Comparison of ENCODE assay signal across 11 mouse cellular contexts in the genomic region with DNA sequence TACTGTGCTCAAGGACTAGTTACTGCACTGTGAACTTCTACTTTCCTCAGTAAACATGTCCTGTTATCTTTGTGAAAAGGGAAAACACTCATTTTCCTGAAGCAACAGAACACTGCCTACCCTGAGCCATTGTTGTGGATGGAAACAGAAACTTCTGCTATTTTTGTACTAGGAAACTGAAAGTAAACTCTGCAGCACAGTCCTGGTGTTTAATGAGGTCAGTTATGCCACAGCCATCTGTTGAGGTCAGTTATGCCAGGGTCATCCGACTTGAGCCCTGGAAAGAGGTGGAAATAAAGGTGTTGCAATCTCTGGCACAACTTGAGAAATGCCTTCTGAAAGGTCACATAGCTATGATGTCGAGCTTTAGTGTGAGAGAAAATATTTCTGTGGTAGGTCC. TPM values are rescaled to one million over a fixed set of nuclear protein-coding genes. Genes with fewer than 3 reads are reported as not detected.
DNase-seq lines count a peak whose midpoint lies in the region; ATAC-seq lines count a peak whose summit lies in the region.
"Had no signal": no experiment of that assay in that cellular context is flagged by ENCODE, and none has a peak within 500 bp of the region (broad histone marks: within the 10 kb centered on the region; RNA-seq: fewer than 3 reads in every experiment).

No protein-coding gene starts in this region.

- no peak overlapping the region for H3K27ac ChIP-seq in kidney, embryonic 14.5 days (ENCODE audit: low read depth, low read length)
- H3K27ac ChIP-seq: heart, embryonic 13.5 days had no signal

- no peak overlapping the region for H3K9ac ChIP-seq in kidney, embryonic 14.5 days (ENCODE audit: low read depth, low read length)
- H3K9ac ChIP-seq: heart, embryonic 13.5 days had no signal

- H3K9me3 ChIP-seq in kidney, embryonic 14.5 days (ENCODE audit: control insufficient read depth, low read length): no peaks in the 10 kb centered on the region
- H3K9me3 ChIP-seq: heart, embryonic 13.5 days had no signal

- H3K4me3 ChIP-seq in kidney, embryonic 14.5 days (ENCODE audit: low read length): no peak overlapping the region
- H3K4me3 ChIP-seq: erythroblast, embryonic 14.5 days; heart, embryonic 13.5 days had no signal

- DNase-seq in adrenal gland, adult 2 months: peak; percentile 78
- DNase-seq in adrenal gland, postnatal 4 days (ENCODE audit: low spot score in 2 of 2): no peak
- DNase-seq in kidney, postnatal 14 days: peak; percentile 37
- peak; percentile 34 for DNase-seq in brain, adult 2 months (ENCODE audit: low read depth, low spot score)
- DNase-seq in layer of hippocampus, postnatal 25 days (ENCODE audit: extremely low spot score in 1 of 2, low spot score in 1 of 2): no peak
- DNase-seq in retina, embryonic 14.5 days (ENCODE audit: low spot score): no peak
- DNase-seq: cerebellum, adult 9-10 months had no signal

- no peaks in the 10 kb centered on the region for H3K27me3 ChIP-seq in kidney, embryonic 14.5 days (ENCODE audit: control insufficient read depth, insufficient read depth, low read length)
- H3K27me3 ChIP-seq: heart, embryonic 13.5 days had no signal

- no peak overlapping the region for H3K4me2 ChIP-seq in kidney, embryonic 14.5 days (replicated peaks; ENCODE audit: low read depth, low read length)
- H3K4me2 ChIP-seq: heart, embryonic 13.5 days had no signal

- H3K4me1 ChIP-seq in kidney, embryonic 14.5 days (ENCODE audit: control insufficient read depth, insufficient read depth, low read length): peaks cover 10% of the 10 kb centered on the region; the same call in 1 of the 2 replicates

- no peaks in the 10 kb centered on the region for H3K36me3 ChIP-seq in kidney, embryonic 14.5 days (ENCODE audit: control insufficient read depth, insufficient read depth, low read length)
- H3K36me3 ChIP-seq: heart, embryonic 13.5 days had no signal

- ATAC-seq in kidney, embryonic 14.5 days (ENCODE audit: low FRiP score, low TSS enrichment): no peak
- peak; percentile 90 for ATAC-seq in monocyte, adult 5-6 weeks (replicated peaks; ENCODE audit: insufficient number of reproducible peaks, low FRiP score, low TSS enrichment, poor library complexity, severe bottlenecking)

- WGBS in kidney, embryonic 14.5 days: 58% methylated on average over 2 of the region's 2 CpGs

RNA-seq across cellular contexts. Expression of a gene that starts 3.8 kb away (rescaled TPM):
- total RNA-seq in adrenal gland, adult 2 months (2021): 10 to 100 TPM in 1 of 2 experiments, 1 to 10 TPM in 1; 7.6 to 23.4 TPM
- polyA plus RNA-seq in adrenal gland, adult 2 months (2012; rRNA removed): 5.1 and 7.0 TPM in 2 replicates
- 10 to 100 TPM; 16.1 to 19.5 TPM for total RNA-seq in adrenal gland, postnatal 4 days (2021)
- polyA plus RNA-seq in kidney, embryonic 14.5 days (2014; fragmentation: Nextera tagmentation; extraction: Ambion mirVana): 16.6 and 17.1 TPM in 2 replicates
- total RNA-seq in monocyte, adult 5-6 weeks (2017): 5.8 to 27.1 TPM (median 20.9 TPM) in 3 replicates
- under 1 TPM; 0.27 to 0.33 TPM for total RNA-seq in layer of hippocampus, postnatal 25 days (2021)

RNA-seq across cellular contexts. Expression of a gene that starts 8.9 kb away (rescaled TPM):
- 10 to 100 TPM; 11.1 to 19.5 TPM for total RNA-seq in adrenal gland, adult 2 months (2021)
- 19.3 and 20.4 TPM in 2 replicates for polyA plus RNA-seq in adrenal gland, adult 2 months (2012; rRNA removed)
- 10 to 100 TPM; 39.7 to 40.4 TPM for total RNA-seq in adrenal gland, postnatal 4 days (2021)
- polyA plus RNA-seq in kidney, embryonic 14.5 days (2014; fragmentation: Nextera tagmentation; extraction: Ambion mirVana): 7.3 and 9.7 TPM in 2 replicates
- 7.0 to 25.9 TPM (median 14.3 TPM) in 3 replicates for total RNA-seq in monocyte, adult 5-6 weeks (2017)
- 10 to 100 TPM; 16.2 to 19.0 TPM for total RNA-seq in layer of hippocampus, postnatal 25 days (2021)

RNA-seq across cellular contexts. Expression of a gene that starts 45.0 kb away (rescaled TPM):
- total RNA-seq in adrenal gland, adult 2 months (2021): 10 to 100 TPM; 21.2 to 22.1 TPM
- polyA plus RNA-seq in adrenal gland, adult 2 months (2012; rRNA removed): 7.9 and 10.5 TPM in 2 replicates
- total RNA-seq in adrenal gland, postnatal 4 days (2021): 10 to 100 TPM; 62.6 to 78.4 TPM
- polyA plus RNA-seq in kidney, embryonic 14.5 days (2014; fragmentation: Nextera tagmentation; extraction: Ambion mirVana): 26.2 and 29.8 TPM in 2 replicates
- total RNA-seq in monocyte, adult 5-6 weeks (2017): 28.8 to 54.1 TPM (median 31.5 TPM) in 3 replicates
- total RNA-seq in layer of hippocampus, postnatal 25 days (2021): 10 to 100 TPM; 26.6 to 27.0 TPM
- polyA plus RNA-seq: erythroblast, embryonic 14.5 days had no signal

Comparison
In these comparisons a context has a peak if more than half of its experiments do, and no peak if none do; other contexts are left out.
1. DNase-seq: peak in adrenal gland, adult 2 months (single experiment), kidney, postnatal 14 days (single experiment) and brain, adult 2 months (single experiment); none in adrenal gland, postnatal 4 days (0 of 2), layer of hippocampus, postnatal 25 days (0 of 2) and retina, embryonic 14.5 days (single experiment).